Mouse (Mus musculus): ENCODE measurements around the gene Rcn3.

The Rcn3 gene

DNA sequence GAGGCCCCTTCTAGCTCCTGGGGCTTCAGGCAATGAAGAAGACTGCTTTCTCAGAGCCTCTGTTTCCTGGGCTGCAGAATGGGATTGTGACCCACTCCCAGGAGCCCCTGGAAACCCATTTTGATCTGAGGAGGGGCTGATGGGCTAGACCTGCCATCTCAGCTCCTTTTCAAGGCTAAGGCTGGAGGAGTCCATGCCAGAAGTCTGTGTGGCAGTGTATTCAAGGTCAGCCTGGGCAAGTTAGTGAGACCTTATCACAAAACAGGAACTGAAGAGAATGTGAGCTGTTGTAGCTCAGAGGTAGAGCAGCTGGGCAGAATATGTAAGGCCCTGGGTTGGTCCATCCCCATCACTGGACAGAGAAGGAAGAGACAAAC is 35.1 kb downstream of the Rcn3 start:
- CTCF ChIA-PET = interaction anchor here in 2 of 4 experiments (0.6 to 1.4 kb wide), 2 partner anchors 11 to 74 kb away, joined by 5 read pairs; no protein-coding TSS in a partner anchor
- POLR2A ChIA-PET = interaction anchor here in 3 of 4 experiments (0.6 to 7.0 kb wide), 6 partner anchors 10 to 167 kb away, joined by 3 to 98 read pairs (median 5); partner anchors contain the start of genes Rras (in 2 of the 3), Nosip (in 1 of the 3) and Prrg2 (in 1 of the 3)

DNA sequence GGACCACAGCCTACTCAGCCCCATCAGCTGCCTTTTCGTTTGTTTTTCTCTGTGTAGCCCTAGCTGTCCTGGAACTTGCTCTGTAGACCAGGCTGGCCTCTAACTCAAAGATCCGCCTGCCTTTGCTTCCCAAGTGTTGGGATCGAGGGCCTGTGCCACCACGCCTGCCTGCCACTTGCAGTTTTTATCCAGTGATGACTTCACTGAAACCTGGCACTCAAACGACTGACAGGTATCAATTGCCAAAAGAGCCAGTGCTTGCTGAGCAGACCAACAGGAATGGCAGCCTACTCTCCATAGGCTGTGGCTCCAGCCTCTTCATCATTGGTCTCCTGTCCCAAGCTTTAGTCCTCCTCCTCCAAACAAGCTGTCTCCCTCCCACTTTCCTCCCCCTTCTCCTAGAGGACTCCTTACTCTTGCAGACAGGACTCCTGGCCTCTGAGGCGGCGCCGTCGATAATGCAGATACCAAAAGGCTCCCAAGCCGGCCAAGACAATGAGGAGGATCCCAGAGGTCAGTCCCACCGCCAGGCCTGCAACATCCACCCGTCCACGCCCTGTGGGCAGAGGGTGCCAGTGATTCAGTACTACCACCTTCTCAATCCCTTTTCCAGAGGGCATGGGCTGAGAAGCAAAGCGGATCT is 35.6 kb downstream of the Rcn3 start:
- ChIA-PET POLR2A (interaction anchor here in 3 of 4 experiments (0.6 to 7.0 kb wide), 7 partner anchors 10 to 167 kb away, joined by 3 to 98 read pairs (median 4); partner anchors contain the start of genes Rras (in 2 of the 3), Nosip (in 1 of the 3) and Prrg2 (in 1 of the 3)), CTCF (interaction anchor here in 1 of 4 experiments (1.4 kb wide), 1 partner anchor 12 kb away, joined by 5 read pairs; no protein-coding TSS in a partner anchor)

DNA sequence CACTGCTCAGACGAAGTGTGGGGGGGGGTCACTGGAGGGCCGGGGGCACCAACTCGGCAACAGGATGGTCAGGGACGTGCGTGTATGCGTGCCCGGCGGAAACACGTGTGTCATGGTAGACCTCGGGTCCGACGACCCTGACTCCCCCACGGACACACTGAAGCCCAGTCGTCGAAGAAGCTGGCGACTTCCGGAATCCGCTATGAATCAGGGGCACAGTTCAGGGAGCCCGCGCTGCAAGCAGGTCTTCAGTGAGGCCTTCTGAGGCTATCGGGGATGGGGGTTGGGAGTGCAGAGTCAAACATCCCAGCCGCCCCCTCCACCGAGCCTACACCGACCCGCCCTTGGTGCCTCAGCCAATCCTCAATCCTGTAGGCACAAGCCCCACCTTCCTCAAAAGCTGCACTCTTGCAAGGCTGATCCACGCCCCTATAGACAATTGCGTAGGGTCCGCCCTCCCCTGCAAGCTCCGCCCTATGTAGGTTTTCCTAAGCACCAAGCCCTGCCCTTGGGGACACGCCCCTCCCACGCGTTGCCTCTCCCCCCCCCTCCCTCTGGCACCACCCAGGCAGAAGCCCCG is 38.0 kb downstream of the Rcn3 start:
- POLR2A ChIA-PET = interaction anchor here (0.5 to 7.0 kb wide), 91 partner anchors 9 to 806 kb away, joined by 3 to 98 read pairs (median 4); partner anchors contain the start of genes Il4i1 (in 3 of the 4), Nosip (in 3 of the 4), Nup62 (in 3 of the 4) and Prmt1 (in 3 of the 4)

DNA sequence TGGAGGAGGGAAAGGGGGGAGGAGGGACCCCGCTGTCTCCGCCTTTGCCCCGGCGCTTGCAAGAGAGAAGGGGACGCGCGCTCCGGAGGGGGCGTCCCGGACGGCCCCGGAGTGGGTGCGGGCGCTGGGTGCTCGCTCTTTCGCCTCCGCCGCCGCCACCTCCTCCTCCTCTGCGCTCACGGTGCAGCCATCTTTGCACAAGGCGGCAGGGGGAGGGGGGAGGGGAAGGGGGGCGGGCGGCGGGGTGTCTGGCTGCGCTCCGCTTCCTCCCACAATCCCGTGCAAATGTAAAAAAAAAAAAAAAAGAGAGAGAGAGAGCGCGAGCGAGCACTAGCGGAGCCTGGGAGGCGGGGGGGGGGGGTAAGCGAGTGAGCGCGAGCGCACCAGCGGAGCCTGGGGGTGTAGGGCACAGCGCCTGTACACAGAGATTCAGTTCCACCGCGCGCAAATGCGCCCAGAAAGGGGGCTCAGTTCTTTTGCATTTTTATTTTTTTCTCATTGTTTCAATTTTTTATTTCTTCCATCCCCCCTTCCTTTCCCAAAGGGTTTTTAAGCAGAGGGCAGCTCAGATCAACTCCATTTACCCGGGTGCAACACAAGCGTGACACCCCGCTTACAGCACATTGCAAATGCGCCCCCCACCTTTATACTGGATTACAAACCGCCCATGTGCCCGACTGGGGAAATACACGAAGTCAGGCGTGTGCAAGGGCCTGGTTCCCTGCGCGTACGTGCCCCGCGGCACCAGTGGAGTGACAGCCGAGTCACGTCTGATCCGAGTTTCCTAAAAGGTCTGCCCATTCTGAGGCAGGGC is 38.7 kb downstream of the Rcn3 start:
- ChIA-PET CTCF (interaction anchor here (0.5 to 1.5 kb wide), 24 partner anchors 14 to 506 kb away, joined by 3 to 39 read pairs (median 3); partner anchors contain the start of genes Flt3l (in 1 of the 4), Gm45713 (in 1 of the 4), Gys1 (in 1 of the 4) and Rras (in 1 of the 4)), POLR2A (interaction anchor here (0.5 to 7.0 kb wide), 79 partner anchors 9 to 806 kb away, joined by 3 to 98 read pairs (median 4); partner anchors contain the start of genes Il4i1 (in 3 of the 4), Nosip (in 3 of the 4), Nup62 (in 3 of the 4) and Prmt1 (in 3 of the 4))

More for the DNA sequence above, 38.0 kb downstream of the Rcn3 start:
- CTCF ChIA-PET = interaction anchor here (0.5 to 1.5 kb wide), 28 partner anchors 13 to 505 kb away, joined by 3 to 39 read pairs (median 3); partner anchors contain the start of genes Flt3l (in 2 of the 4), Gm45713 (in 2 of the 4), Gys1 (in 1 of the 4) and Rras (in 1 of the 4)

DNA sequence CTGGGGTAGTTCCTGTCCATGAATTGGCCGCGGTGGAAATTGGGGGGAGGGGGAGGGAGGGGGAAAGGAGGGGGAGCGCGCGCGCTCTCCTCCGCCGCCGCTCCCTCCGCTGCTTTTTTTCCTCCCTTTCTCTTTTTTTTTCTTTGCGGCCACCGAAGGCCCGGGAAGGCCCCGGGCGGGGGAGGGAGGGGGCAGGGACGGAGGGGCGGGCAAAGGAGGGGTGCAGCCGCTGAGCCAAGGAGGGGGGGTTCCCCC is 39.2 kb downstream of the Rcn3 start, which contains the start of gene Prr12:
Gene Prr12 (minus strand): TSS at position 20 of the 255 bp plus-strand sequence.
- ChIA-PET CTCF (interaction anchor here in 2 of 4 experiments (0.8 to 2.1 kb wide), 3 partner anchors 14 to 36 kb away, joined by 3 to 9 read pairs (median 5); no protein-coding TSS in a partner anchor), POLR2A (interaction anchor here (0.6 to 7.0 kb wide), 23 partner anchors 9 to 399 kb away, joined by 3 to 98 read pairs (median 5); partner anchors contain the start of genes Rras (in 3 of the 4), Prmt1 (in 2 of the 4), Ap2a1 (in 1 of the 4) and Nosip (in 1 of the 4))

DNA sequence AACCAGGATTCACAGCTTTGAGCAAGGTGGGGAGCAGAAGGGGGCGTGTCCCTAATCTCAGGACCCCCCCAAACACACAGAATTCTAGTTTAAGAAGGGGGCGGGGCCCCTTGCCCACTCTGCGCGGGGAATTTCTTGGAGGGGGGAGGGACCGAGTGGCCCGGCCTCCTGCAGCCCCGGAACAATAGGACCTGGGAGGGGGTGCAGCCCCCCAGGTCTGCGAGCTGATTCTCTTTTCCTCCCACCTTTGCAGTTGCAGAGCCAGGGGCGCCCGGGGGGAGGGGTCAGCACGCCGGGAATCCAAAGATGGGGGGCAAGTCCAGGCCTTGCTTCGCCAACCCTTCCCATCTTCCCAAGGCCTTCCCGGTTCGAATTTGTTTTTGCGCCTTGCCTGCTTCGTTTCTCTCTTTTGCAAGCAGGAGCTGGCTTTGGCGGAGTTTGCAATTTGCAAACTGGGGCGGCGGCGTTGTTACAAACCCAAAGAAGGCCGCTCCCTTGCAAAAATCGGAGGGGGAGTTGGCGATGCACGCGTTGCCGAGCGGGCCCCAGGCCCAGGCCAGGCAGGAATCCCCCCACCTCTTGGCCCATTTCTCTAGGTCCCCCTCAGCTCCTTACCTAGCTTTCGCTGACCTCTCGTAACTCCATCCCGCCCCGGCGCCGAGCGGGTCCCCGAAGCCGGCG is 39.7 kb downstream of the Rcn3 start:
- ChIA-PET POLR2A (interaction anchor here (0.6 to 7.0 kb wide), 42 partner anchors 7 to 407 kb away, joined by 3 to 98 read pairs (median 4); partner anchors contain the start of genes Rras (in 3 of the 4), Prmt1 (in 2 of the 4), Ap2a1 (in 1 of the 4) and Atf5 (in 1 of the 4)), CTCF (interaction anchor here in 2 of 4 experiments (0.8 to 2.1 kb wide), 6 partner anchors 14 to 35 kb away, joined by 3 to 9 read pairs (median 6); no protein-coding TSS in a partner anchor)

DNA sequence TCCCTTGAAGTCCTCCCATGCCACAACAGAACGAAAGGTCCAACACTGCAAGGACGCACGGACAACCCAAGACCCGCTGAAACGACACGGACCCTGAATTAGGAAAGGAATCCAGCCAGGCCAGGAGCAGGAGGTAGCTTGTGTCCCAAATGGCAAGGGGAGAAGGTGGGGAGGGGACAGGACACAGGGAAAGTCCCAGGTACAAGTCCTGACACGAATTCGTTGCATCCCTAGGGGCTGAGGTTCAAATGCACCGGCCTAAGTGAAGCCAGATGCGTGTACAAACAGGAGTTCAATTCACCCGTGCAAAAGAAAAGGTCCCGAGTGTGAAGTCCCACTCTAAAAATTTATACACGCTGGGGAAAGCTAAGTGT is 40.4 kb downstream of the Rcn3 start:
- CTCF ChIA-PET = interaction anchor here (0.6 to 2.1 kb wide), 14 partner anchors 8 to 205 kb away, joined by 3 to 9 read pairs (median 3); partner anchors contain the start of genes Aldh16a1 (in 1 of the 4), Pih1d1 (in 1 of the 4) and Rras (in 1 of the 4)
- POLR2A ChIA-PET = interaction anchor here in 3 of 4 experiments (0.8 to 7.0 kb wide), 44 partner anchors 8 to 408 kb away, joined by 3 to 98 read pairs (median 4); partner anchors contain the start of genes Rras (in 3 of the 3), Ap2a1 (in 2 of the 3), Prmt1 (in 2 of the 3) and Akt1s1 (in 1 of the 3)

DNA sequence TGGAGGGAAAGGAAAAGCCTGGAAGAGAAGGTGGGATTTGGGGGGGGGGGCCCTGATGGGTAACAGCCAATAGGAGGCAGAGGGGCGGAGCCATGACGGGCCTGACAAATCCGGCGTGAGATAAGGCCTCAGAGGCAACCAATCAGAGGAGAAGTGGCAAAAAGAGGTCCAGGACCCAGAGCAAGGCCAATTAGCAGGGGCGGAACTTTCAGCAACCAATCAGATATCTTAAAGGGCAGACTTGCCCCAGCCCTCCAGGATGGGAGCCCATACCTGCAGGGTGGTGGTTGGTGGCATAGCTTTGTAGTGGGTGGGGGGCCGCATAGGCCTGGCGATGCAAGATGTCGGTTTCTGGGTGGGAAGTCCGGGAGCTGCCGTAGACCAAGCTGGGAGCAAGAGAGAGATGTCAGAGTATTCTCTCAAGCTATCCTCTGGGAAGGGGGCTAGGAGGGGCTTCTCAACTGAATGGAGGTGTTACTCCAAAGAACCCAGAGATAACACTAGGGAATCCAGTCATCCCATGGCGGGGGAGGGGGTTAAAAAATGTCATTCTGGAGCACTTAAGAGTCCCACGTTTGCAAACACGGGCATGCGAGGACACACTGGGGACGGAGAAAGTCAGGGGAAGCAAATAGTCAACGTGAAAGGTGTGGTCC is 40.9 kb downstream of the Rcn3 start:
- CTCF ChIA-PET = interaction anchor here (0.6 to 2.1 kb wide), 14 partner anchors 7 to 204 kb away, joined by 3 to 9 read pairs (median 3); partner anchors contain the start of genes Aldh16a1 (in 1 of the 4), Pih1d1 (in 1 of the 4) and Rras (in 1 of the 4)

DNA sequence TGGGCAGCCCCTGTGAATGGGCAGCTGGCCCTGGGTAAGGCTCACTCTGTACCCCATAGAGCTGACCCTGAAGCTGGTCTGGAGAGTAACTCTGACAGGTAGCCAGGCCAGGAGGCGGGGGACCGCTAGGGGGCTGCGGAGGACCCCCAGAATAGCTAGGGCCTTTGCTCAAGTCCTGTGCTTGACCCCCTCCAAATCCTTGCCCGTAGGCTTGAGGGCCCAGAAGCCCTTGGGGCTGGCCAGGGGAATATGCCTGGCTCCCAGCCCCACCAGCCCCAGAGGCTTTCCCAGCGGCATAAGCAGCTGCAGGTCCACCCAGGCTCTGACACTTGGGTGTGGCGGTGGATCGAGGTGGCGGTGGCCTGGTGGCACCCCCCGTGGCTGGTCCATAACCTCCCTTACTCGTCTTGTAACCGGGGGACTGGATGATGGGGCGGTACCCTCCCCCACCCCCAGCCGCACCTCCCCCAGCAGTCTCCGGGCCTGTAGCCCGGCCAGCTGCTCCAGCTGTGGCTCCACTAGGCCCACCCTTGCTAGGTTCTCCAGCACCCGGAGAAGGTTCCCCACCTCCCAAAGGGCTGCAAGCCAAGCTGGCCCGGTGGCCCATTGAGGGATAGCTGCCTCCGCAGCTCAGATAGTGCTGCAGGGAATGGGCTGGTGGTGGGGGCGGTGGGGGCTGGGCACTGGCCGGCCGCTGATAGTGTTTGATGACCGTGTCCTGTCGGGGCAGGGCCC is 42.9 kb downstream of the Rcn3 start:
- ChIA-PET POLR2A (interaction anchor here (0.5 to 4.0 kb wide), 50 partner anchors 9 to 821 kb away, joined by 3 to 29 read pairs (median 5); partner anchors contain the start of genes Rras (in 3 of the 4), Prmt1 (in 2 of the 4), Aldh16a1 (in 1 of the 4) and Ftl1 (in 1 of the 4)), CTCF (interaction anchor here (0.6 to 4.5 kb wide), 28 partner anchors 8 to 388 kb away, joined by 3 to 48 read pairs (median 3); partner anchors contain the start of genes Flt3l (in 2 of the 4), Gm45713 (in 2 of the 4), Ap2a1 (in 1 of the 4) and Rras (in 1 of the 4))

More for the DNA sequence above, 40.9 kb downstream of the Rcn3 start:
- POLR2A ChIA-PET = interaction anchor here in 3 of 4 experiments (0.8 to 7.0 kb wide), 40 partner anchors 9 to 409 kb away, joined by 3 to 98 read pairs (median 4); partner anchors contain the start of genes Rras (in 3 of the 3), Ap2a1 (in 2 of the 3), Akt1s1 (in 1 of the 3) and Aldh16a1 (in 1 of the 3)

DNA sequence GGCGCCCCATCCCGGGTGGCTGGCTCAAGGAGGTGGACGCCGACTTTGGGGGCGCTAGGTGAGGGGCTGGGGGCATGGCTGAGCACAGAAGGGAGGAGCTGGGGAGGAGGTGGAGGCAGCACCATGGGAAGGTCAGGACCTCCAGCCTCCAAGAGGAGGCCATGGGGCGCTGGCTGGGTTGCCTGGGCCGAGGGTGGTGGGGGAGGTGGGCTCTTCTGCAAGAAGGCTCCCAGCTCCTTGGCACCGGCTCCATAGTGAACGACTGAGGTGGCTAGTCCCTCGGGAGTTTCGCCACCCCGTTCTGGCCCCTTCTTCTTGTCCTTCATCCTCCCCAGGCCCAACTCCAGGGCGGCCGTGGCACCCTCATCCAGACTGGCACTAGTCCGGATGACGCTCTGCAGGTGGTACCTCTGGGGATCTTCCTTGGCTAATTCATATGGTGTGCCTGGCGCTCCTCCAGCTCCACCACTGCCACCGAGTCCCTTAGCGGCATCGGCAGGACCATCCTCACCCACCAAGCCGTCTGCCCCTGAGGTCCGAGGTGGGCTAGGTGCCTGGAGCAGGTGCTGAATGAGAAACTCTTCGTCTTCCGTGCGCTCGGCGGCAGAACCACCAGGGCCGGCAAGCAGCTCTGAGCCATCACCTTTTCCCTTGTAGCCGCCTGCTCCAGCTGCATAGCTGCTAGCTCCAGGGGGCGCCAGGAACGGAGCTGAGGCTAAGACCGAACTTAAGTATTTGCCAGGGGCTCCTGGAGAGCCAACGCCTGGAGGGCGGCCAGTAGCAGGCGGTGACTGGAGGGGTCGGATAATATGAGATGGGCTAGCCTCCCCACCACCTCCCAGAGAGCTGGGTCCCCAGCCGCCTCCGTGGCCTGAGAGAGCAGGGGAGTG is 43.8 kb downstream of the Rcn3 start:
- ChIA-PET CTCF (interaction anchor here (0.5 to 4.5 kb wide), 26 partner anchors 8 to 389 kb away, joined by 3 to 48 read pairs (median 3); partner anchors contain the start of genes Flt3l (in 2 of the 4), Gm45713 (in 2 of the 4), Ap2a1 (in 1 of the 4) and Rras (in 1 of the 4)), POLR2A (interaction anchor here (0.6 to 4.0 kb wide), 54 partner anchors 8 to 456 kb away, joined by 3 to 29 read pairs (median 5); partner anchors contain the start of genes Rras (in 3 of the 4), Prmt1 (in 2 of the 4), Aldh16a1 (in 1 of the 4) and Ftl1 (in 1 of the 4))

DNA sequence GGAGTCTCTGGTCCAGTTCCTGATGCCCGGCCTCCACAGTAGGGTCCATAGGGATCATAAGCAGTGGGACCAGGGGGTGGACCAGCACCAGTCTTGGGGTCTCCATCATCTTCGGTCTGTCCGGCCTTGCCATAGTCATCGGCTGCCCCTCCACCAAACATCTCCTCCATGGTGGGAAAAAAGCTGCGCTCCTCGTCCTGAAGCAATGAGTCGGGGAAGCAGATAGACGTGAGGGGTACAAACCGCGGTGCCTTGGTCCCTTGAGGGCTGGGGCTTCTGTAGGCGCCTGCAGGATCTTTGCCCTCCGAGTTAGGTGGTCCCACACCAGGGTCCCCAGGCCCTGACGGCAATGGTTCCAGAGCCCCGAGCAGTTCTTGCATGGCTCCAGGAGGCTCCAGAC is 44.5 kb downstream of the Rcn3 start:
- POLR2A ChIA-PET = interaction anchor here (0.8 to 4.0 kb wide), 33 partner anchors 8 to 412 kb away, joined by 3 to 29 read pairs (median 6); partner anchors contain the start of genes Rras (in 2 of the 4), Aldh16a1 (in 1 of the 4), Ftl1 (in 1 of the 4) and Pih1d1 (in 1 of the 4)

DNA sequence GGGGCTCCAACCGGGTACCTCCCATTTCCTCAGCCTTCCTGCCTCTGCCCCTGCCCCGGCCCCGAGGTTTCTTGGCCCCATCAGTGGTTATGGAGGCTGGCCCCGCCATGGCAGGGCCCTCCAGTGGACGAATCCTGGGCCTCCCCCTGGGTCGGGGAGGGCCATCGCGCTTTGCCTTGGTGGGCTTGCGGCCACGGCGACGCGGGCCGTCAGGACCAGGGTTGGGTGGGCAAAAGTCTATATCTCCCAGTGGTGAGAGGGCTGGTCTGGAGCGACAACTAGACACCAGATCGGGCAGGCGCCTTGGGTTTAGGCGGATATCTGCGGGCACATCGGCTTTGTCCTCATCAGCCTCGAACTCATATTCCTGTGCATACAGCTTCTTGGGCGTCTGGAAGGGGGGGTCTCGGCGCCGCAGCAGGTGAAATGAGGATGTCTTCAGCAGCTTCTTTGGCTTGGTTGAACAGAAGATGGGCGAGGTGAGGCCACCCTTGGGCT is 45.1 kb downstream of the Rcn3 start:
- POLR2A ChIA-PET = interaction anchor here (0.6 to 4.0 kb wide), 15 partner anchors 8 to 324 kb away, joined by 3 to 29 read pairs (median 8); partner anchors contain the start of genes Aldh16a1 (in 1 of the 4), Pih1d1 (in 1 of the 4), Rras (in 1 of the 4) and Scaf1 (in 1 of the 4)

More for the DNA sequence above, 44.5 kb downstream of the Rcn3 start:
- CTCF ChIA-PET = interaction anchor here in 3 of 4 experiments (0.9 to 4.5 kb wide), 7 partner anchors 8 to 77 kb away, joined by 3 to 48 read pairs (median 21); no protein-coding TSS in a partner anchor

DNA sequence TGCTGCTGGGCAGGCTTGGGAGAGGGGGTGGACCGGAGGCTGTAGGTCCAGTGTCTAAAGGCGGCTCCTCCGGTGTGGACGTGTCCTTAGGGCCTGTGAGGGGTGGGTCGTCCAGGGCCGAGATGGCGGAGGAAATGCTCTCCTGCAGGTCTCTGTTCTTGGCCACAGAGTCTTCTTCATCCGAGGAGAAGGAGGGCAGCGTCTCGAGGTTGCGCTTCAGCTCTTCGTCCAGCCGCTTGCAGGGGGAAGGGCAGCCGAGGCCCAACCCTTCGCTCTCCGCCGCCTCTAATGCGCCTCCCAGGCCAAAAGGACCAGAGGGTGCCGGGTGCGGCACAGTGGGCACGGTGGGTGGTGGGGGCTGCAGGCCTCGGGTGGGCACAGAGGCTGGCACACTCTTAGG is 46.3 kb downstream of the Rcn3 start:
- CTCF ChIA-PET = interaction anchor here in 2 of 4 experiments (0.6 to 4.5 kb wide), 3 partner anchors 7 to 31 kb away, joined by 6 to 36 read pairs (median 32); no protein-coding TSS in a partner anchor
- POLR2A ChIA-PET = interaction anchor here in 3 of 4 experiments (0.7 to 4.0 kb wide), 11 partner anchors 10 to 80 kb away, joined by 3 to 25 read pairs (median 3); partner anchors contain the start of gene Rras (in 1 of the 3)

More for the DNA sequence above, 45.1 kb downstream of the Rcn3 start:
- CTCF ChIA-PET = interaction anchor here in 2 of 4 experiments (0.9 to 4.5 kb wide), 5 partner anchors 8 to 22 kb away, joined by 3 to 48 read pairs (median 32); no protein-coding TSS in a partner anchor
